Mouse (Mus musculus) splenic B cell, adult 2 months (primary cell): Measurements from ENCODE around the gene Dclk3.

Experiments
- DNase-seq: peaks from one replicate; pipeline ENCODE4 v3.0.0-alpha.2; 2011; ENCODE audit warnings: low read depth, low spot score
- H3K27me3 ChIP-seq: 2 replicates; pipeline ENCODE4 v1.6.1; 2012; ENCODE audit warnings: mild to moderate bottlenecking, low read length, moderate library complexity, mixed read lengths; ENCODE audit not compliant: control insufficient read depth, poor library complexity, insufficient read depth, severe bottlenecking
- H3K36me3 ChIP-seq: 2 replicates; pipeline ENCODE4 v1.6.1; 2012; ENCODE audit warnings: mild to moderate bottlenecking, low read length, moderate library complexity, mixed read lengths; ENCODE audit not compliant: control insufficient read depth, poor library complexity, insufficient read depth, severe bottlenecking

Dclk3 gene

GRCm38 (mm10) chr9:111425113-111425512 lies 13.8 kb upstream of the Dclk3 start:
- Histone ChIP-seq H3K27me3 (no peaks in the 10 kb centered on the region), H3K36me3 (no peaks in the 10 kb centered on the region)
- no peak for DNase-seq

- H3K27me3 ChIP-seq = no peaks in the 10 kb centered on the region
- no peaks in the 10 kb centered on the region for H3K36me3 ChIP-seq
- DNase-seq = no peak
Measured at GRCm38 (mm10) chr9:111425952-111426351, 12.9 kb upstream of the Dclk3 start.

GRCm38 (mm10) chr9:111427891-111428555 lies 10.9 kb upstream of the Dclk3 start:
- Histone ChIP-seq H3K36me3 (no peaks in the 10 kb centered on the region), H3K27me3 (no peaks in the 10 kb centered on the region)
- DNase-seq = no peak

DNA sequence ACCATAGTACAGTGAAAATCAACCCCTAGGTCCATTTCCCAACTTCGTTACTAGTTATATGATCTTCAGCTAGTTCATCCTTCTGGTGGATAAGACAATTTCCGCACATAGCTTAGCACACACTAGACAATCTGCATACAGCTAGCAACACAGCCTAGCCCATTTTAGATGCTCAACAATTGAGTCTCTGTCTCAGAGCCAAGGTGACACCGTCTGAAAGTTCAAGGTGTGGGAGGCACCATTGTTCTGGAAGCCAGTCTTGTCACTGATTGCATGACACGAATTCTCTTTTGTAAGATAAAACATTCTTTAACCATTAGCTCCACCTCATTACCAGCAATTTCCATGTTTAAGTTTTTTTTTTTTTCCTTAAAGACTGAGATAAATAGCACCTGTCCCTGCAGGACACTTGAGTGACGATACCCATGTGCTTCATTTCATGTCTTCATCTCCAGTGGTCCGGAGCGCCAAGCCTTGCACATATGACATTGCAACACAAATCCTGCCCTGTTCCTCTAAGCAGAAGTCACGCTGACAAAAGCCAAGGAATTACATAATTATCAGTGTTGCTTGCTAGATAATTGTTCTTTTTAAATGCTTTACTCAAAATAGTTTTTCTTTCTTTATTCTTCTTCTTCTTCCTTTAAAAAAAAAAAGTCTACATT lies 10.1 kb upstream of the Dclk3 start:
- H3K36me3 ChIP-seq = no peaks in the 10 kb centered on the region
- H3K27me3 ChIP-seq = no peaks in the 10 kb centered on the region
- no peak for DNase-seq

GRCm38 (mm10) chr9:111429363-111429750 lies 9.5 kb upstream of the Dclk3 start:
- H3K36me3 ChIP-seq = no peaks in the 10 kb centered on the region
- H3K27me3 ChIP-seq = no peaks in the 10 kb centered on the region
- DNase-seq = no peak

- Histone ChIP-seq H3K36me3 (no peaks in the 10 kb centered on the region), H3K27me3 (no peaks in the 10 kb centered on the region)
- no peak for DNase-seq
Measured at GRCm38 (mm10) chr9:111435429-111435828, 3.5 kb upstream of the Dclk3 start.

DNA sequence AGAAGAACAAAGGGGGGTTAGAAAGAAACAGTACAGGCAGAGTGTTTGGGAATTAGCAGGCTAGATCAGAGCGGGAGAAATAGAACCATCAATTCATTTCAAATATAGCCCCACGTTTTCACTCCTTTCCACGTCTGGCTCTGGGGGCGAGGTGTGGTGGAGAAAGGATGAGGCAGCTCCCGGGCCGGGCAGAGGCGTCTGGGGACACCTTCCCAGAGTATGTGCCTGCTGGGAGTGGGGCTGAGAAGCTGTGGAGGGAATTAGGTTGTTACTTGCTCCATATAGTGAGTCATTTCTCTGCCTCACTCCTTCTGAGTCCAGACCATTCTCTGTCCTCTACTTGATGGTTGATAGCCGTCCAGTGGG lies 938 bp downstream of the Dclk3 start:
- DNase-seq = no peak
- H3K27me3 ChIP-seq = no peaks in the 10 kb centered on the region
- no peaks in the 10 kb centered on the region for H3K36me3 ChIP-seq

- no peaks in the 10 kb centered on the region for H3K36me3 ChIP-seq
- H3K27me3 ChIP-seq = no peaks in the 10 kb centered on the region
- DNase-seq = no peak
Measured at GRCm38 (mm10) chr9:111440446-111440845, 1.6 kb downstream of the Dclk3 start.

- DNase-seq = no peak
- H3K27me3 ChIP-seq = no peaks in the 10 kb centered on the region
Measured at GRCm38 (mm10) chr9:111441151-111441550, 2.3 kb downstream of the Dclk3 start.

GRCm38 (mm10) chr9:111446204-111446603 lies 7.3 kb downstream of the Dclk3 start:
- Histone ChIP-seq H3K36me3 (no peaks in the 10 kb centered on the region), H3K27me3 (no peaks in the 10 kb centered on the region)
- no peak for DNase-seq

More at GRCm38 (mm10) chr9:111441151-111441550, 2.3 kb downstream of the Dclk3 start:
- H3K36me3 ChIP-seq = no peaks in the 10 kb centered on the region

GRCm38 (mm10) chr9:111448976-111449375 lies 10.1 kb downstream of the Dclk3 start:
- Histone ChIP-seq H3K36me3 (no peaks in the 10 kb centered on the region), H3K27me3 (no peaks in the 10 kb centered on the region)
- no peak for DNase-seq

GRCm38 (mm10) chr9:111449880-111450279 lies 11.0 kb downstream of the Dclk3 start:
- no peak for DNase-seq
- H3K36me3 ChIP-seq = no peaks in the 10 kb centered on the region
- H3K27me3 ChIP-seq = no peaks in the 10 kb centered on the region

- H3K27me3 ChIP-seq = no peaks in the 10 kb centered on the region
- no peaks in the 10 kb centered on the region for H3K36me3 ChIP-seq
- no peak for DNase-seq
Measured at GRCm38 (mm10) chr9:111450853-111451404, 12.0 kb downstream of the Dclk3 start.

DNA sequence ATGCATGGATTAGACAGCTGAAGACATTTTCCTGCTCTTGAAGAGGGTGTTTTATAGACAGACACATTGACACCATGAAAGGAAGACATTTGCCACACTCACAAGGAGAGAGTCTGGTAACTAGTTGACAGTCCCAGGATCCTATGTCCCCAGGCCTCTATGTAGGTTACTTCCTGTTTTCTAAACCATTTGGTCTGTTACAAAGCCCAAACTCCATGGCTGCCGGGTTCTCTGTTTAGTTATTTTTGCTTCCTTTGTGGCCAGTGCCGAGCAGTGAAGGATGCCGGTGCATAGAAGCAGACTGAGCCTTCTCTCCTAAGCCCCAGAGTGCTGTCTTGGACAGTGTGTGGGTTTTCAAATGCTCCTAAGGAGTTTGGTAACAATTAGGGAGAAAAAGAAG lies 15.0 kb downstream of the Dclk3 start:
- Histone ChIP-seq H3K36me3 (no peaks in the 10 kb centered on the region), H3K27me3 (no peaks in the 10 kb centered on the region)
- DNase-seq = no peak

DNA sequence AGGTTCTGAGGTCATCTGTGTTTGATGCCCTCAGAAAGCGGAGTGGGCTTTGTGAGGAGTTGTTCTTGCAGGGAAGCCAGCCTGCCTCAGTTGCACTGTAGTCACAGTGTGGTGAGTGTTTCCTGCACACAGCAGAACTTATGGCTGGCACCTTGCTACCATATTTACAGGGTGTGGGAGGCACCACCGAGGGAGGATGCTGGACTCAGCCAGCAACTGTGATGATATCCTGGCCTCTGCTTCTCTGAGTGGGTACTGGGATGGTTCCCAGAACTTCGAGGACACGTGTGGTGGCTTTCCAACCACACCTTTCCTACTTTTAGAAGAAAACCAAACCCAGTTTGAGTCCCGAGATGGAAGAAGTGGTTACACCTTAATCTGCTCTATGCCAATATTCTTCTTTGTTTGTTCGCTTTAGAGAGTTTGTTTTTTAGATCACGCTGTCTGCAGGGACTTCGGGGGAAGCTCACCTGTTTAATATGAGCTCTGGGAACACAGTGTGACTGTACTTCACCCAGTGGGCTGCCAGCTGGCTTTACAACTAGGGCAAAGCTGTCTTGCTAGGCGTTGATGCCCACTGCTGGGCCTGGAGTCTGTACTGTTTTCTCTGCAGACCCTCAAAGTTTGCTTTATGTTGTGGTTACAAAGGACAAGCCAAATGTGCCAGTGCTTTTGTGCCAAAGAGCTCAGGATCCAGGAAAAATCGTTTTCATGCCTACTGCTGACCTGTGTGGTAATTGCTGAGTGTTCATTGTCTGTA lies 18.5 kb downstream of the Dclk3 start:
- Histone ChIP-seq H3K36me3 (no peaks in the 10 kb centered on the region), H3K27me3 (no peaks in the 10 kb centered on the region)
- no peak for DNase-seq
